Mouse (Mus musculus): Measurements from ENCODE around the gene Gen1.

Gene Gen1

GRCm38 (mm10) chr12:11265382-11266281, at the start of gene Gen1, which contains the start of gene Smc6:
Gene Gen1, minus strand, starts transcription at chr12:11265801.
Gene Smc6, plus strand, starts transcription at chr12:11265886.
- DNase-seq (ENCODE audit: low read depth, low spot score) = peak; percentile 93

GRCm38 (mm10) chr12:11313840-11314239, 48.2 kb upstream of the Gen1 start:
- DNase-seq (ENCODE audit: low read depth, low spot score) = no peak

- no peak for DNase-seq (ENCODE audit: low read depth, low spot score)
Measured at GRCm38 (mm10) chr12:11311106-11311505, 45.5 kb upstream of the Gen1 start.

- DNase-seq (ENCODE audit: low read depth, low spot score) = no peak
Measured at GRCm38 (mm10) chr12:11306753-11307645, 41.4 kb upstream of the Gen1 start.

- no peak for DNase-seq (ENCODE audit: low read depth, low spot score)
Measured at GRCm38 (mm10) chr12:11300858-11301257, 35.3 kb upstream of the Gen1 start.

- DNase-seq (ENCODE audit: low read depth, low spot score) = no peak
Measured at GRCm38 (mm10) chr12:11286382-11286781, 20.8 kb upstream of the Gen1 start.

GRCm38 (mm10) chr12:11281584-11281983, 16.0 kb upstream of the Gen1 start:
- no peak for DNase-seq (ENCODE audit: low read depth, low spot score)

- DNase-seq (ENCODE audit: low read depth, low spot score) = no peak
Measured at GRCm38 (mm10) chr12:11279886-11280285, 14.3 kb upstream of the Gen1 start.

GRCm38 (mm10) chr12:11277207-11277606, 11.6 kb upstream of the Gen1 start:
- DNase-seq (ENCODE audit: low read depth, low spot score) = no peak

- DNase-seq (ENCODE audit: low read depth, low spot score) = no peak
Measured at GRCm38 (mm10) chr12:11276632-11277031, 11.0 kb upstream of the Gen1 start.

- DNase-seq (ENCODE audit: low read depth, low spot score) = no peak
Measured at GRCm38 (mm10) chr12:11273185-11273584, 7.6 kb upstream of the Gen1 start.

GRCm38 (mm10) chr12:11272568-11272967, 7.0 kb upstream of the Gen1 start:
- no peak for DNase-seq (ENCODE audit: low read depth, low spot score)

GRCm38 (mm10) chr12:11267030-11267429, 1.4 kb upstream of the Gen1 start:
- peak; percentile 11 for DNase-seq (ENCODE audit: low read depth, low spot score)

- no peak for DNase-seq (ENCODE audit: low read depth, low spot score)
Measured at GRCm38 (mm10) chr12:11266282-11266985, 833 bp upstream of the Gen1 start.

- DNase-seq (ENCODE audit: low read depth, low spot score) = peak; percentile 47
Measured at GRCm38 (mm10) chr12:11264895-11265294, 706 bp downstream of the Gen1 start.

- no peak for DNase-seq (ENCODE audit: low read depth, low spot score)
Measured at GRCm38 (mm10) chr12:11250322-11250721, 15.3 kb downstream of the Gen1 start.

GRCm38 (mm10) chr12:11247460-11247859, 18.1 kb downstream of the Gen1 start:
- no peak for DNase-seq (ENCODE audit: low read depth, low spot score)

- DNase-seq (ENCODE audit: low read depth, low spot score) = no peak
Measured at GRCm38 (mm10) chr12:11235996-11236395, 29.6 kb downstream of the Gen1 start.

GRCm38 (mm10) chr12:11230267-11230666, 35.3 kb downstream of the Gen1 start:
- no peak for DNase-seq (ENCODE audit: low read depth, low spot score)

- DNase-seq (ENCODE audit: low read depth, low spot score) = no peak
Measured at GRCm38 (mm10) chr12:11226529-11227268, 38.9 kb downstream of the Gen1 start.

GRCm38 (mm10) chr12:11226123-11226522, 39.5 kb downstream of the Gen1 start:
- no peak for DNase-seq (ENCODE audit: low read depth, low spot score)
